Mouse (Mus musculus) right cerebral cortex, adult 2 months (tissue): ENCODE results near the gene Dab2.

ENCODE experiments used
- DNase-seq, 2 experiments: peaks; one replicate each; pipeline ENCODE4 v3.0.0; 2021 to 2022; ENCODE audit warnings: low spot score in 2 of 2

The Dab2 gene

GRCm38 (mm10) chr15:6299554-6299953 is at the start of gene Dab2:
Gene Dab2, plus strand, starts transcription at chr15:6299788.
- DNase-seq, result no peak

GRCm38 (mm10) chr15:6253471-6253870 is 46.1 kb upstream of the Dab2 start:
- no peak for DNase-seq

- no peak for DNase-seq
Measured at GRCm38 (mm10) chr15:6254383-6254782, 45.2 kb upstream of the Dab2 start.

- no peak for DNase-seq
Measured at GRCm38 (mm10) chr15:6257049-6257448, 42.5 kb upstream of the Dab2 start.

- DNase-seq, result no peak
Measured at GRCm38 (mm10) chr15:6259957-6260740, 39.4 kb upstream of the Dab2 start.

- no peak for DNase-seq
Measured at GRCm38 (mm10) chr15:6260741-6261430, 38.7 kb upstream of the Dab2 start.

- no peak for DNase-seq
Measured at GRCm38 (mm10) chr15:6267147-6267758, 32.3 kb upstream of the Dab2 start.

- no peak for DNase-seq
Measured at GRCm38 (mm10) chr15:6278606-6279468, 20.8 kb upstream of the Dab2 start.

- peak in 1 of 2 experiments; percentile 20 for DNase-seq
Measured at GRCm38 (mm10) chr15:6280021-6280451, 19.6 kb upstream of the Dab2 start.

GRCm38 (mm10) chr15:6283249-6283648 is 16.3 kb upstream of the Dab2 start:
- DNase-seq, result no peak

GRCm38 (mm10) chr15:6296071-6296470 is 3.5 kb upstream of the Dab2 start:
- no peak for DNase-seq

GRCm38 (mm10) chr15:6298726-6299125 is 862 bp upstream of the Dab2 start:
- DNase-seq, result no peak

GRCm38 (mm10) chr15:6302219-6302618 is 2.6 kb downstream of the Dab2 start:
- no peak for DNase-seq

- no peak for DNase-seq
Measured at GRCm38 (mm10) chr15:6303822-6304221, 4.2 kb downstream of the Dab2 start.

- no peak for DNase-seq
Measured at GRCm38 (mm10) chr15:6309633-6310032, 10.0 kb downstream of the Dab2 start.

- DNase-seq, result no peak
Measured at GRCm38 (mm10) chr15:6310417-6310816, 10.8 kb downstream of the Dab2 start.

GRCm38 (mm10) chr15:6312396-6312795 is 12.8 kb downstream of the Dab2 start:
- no peak for DNase-seq

GRCm38 (mm10) chr15:6319352-6319751 is 19.8 kb downstream of the Dab2 start:
- DNase-seq, result no peak

- no peak for DNase-seq
Measured at GRCm38 (mm10) chr15:6320501-6320900, 20.9 kb downstream of the Dab2 start.

- DNase-seq, result no peak
Measured at GRCm38 (mm10) chr15:6321263-6321662, 21.7 kb downstream of the Dab2 start.

- no peak for DNase-seq
Measured at GRCm38 (mm10) chr15:6322311-6322710, 22.7 kb downstream of the Dab2 start.

- DNase-seq, result peak in 1 of 2 experiments; percentile 7
Measured at GRCm38 (mm10) chr15:6323577-6323976, 24.0 kb downstream of the Dab2 start.
